Mouse (Mus musculus): ENCODE measurements at regions not wholly inside any gene's neighbourhood (a gene's known extent, or its start where the extent isn't known, plus 50 kb on each side); places are given as distances from the start of the nearest gene placed in this dataset.

DNA sequence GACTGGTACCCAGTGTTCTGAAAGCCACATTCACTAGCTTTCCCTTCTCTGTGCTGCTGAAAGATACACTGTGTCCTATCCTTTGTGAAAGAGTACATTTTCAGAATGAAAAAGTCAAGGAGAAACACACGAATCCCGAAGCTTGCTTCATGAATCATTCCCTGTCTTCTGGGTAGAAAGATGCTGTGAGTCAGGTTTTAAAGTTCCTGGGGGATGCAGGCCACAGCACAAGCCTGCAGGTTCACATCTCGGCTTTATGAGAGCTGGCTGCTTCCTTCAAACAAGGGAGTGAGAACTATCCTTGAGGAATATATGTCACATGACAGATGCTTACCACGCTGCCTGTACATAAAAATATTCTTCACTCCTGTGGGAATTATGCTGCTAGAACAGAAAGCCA is 219.7 kb upstream of the Nrsn1 start:
- no peak for ATAC-seq
- Histone ChIP-seq H3K27ac (ENCODE audit: low read length) (no peak overlapping the region), H3K27me3 (replicated peaks; ENCODE audit: control insufficient read depth, insufficient read depth, low read length) (no peaks in the 10 kb centered on the region), H3K36me3 (ENCODE audit: control insufficient read depth, insufficient read depth, low read length) (no peaks in the 10 kb centered on the region), H3K9ac (ENCODE audit: low read depth, low read length) (no peak overlapping the region), H3K4me2 (ENCODE audit: low read depth, low read length) (no peak overlapping the region), H3K4me1 (ENCODE audit: control insufficient read depth, insufficient read depth, low read length) (no peaks in the 10 kb centered on the region), H3K4me3 (ENCODE audit: low read length) (no peak overlapping the region), H3K9me3 (ENCODE audit: control insufficient read depth, low read length) (no peaks in the 10 kb centered on the region)
- 64% methylated on average over 4 of the region's 4 CpGs for WGBS

DNA sequence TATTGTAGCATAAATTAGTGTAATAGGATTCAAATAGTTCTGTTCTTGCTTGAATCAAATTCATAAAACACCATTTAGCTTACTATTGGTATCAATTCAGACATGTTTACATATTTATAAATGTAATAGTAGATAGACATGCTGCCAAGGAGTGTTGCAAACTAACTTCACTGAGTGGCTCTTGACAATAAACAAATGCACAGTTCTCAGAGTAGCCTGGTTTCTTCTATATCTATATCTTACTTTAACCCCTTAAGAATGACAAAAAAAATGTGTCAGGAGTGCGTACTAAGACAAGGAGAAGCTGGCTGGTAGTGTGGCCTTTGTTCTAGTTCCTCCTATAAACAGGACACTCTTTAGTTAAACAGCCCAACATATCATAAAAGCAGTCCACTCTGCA is 213.0 kb upstream of the Nrsn1 start:
- H3K4me1 ChIP-seq (ENCODE audit: control insufficient read depth, insufficient read depth, low read length) = no peaks in the 10 kb centered on the region
- H3K9me3 ChIP-seq (ENCODE audit: control insufficient read depth, low read length) = no peaks in the 10 kb centered on the region
- no peak overlapping the region for H3K4me2 ChIP-seq (ENCODE audit: low read depth, low read length)
- 78% methylated on average over 1 of the region's 1 CpGs for WGBS
- ATAC-seq = no peak
- no peak overlapping the region for H3K9ac ChIP-seq (ENCODE audit: low read depth, low read length)
- H3K4me3 ChIP-seq (ENCODE audit: low read length) = no peak overlapping the region
- H3K36me3 ChIP-seq (ENCODE audit: control insufficient read depth, insufficient read depth, low read length) = no peaks in the 10 kb centered on the region
- H3K27me3 ChIP-seq (replicated peaks; ENCODE audit: control insufficient read depth, insufficient read depth, low read length) = no peaks in the 10 kb centered on the region
- no peak overlapping the region for H3K27ac ChIP-seq (ENCODE audit: low read length)

DNA sequence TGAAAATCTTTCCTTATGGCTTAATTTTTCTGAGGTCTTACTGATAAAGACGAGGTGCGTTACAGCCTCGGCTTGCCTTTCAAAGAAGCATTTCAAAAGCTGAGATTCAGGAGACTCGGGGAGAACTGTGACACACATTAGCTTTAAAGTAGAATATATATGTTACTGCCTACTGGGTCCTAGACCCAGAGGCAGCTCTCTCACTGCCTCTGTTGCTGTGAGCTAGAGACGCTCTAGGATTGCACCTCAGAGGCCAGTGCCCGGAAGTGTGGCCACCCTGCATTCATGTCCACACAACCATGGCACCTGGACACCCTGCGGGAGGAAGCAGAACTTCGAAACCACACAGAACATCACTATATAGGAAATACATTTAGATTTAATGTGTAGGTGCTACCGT is 181.6 kb upstream of the Nrsn1 start:
- H3K9ac ChIP-seq (ENCODE audit: low read depth, low read length) = no peak overlapping the region
- no peak overlapping the region for H3K4me3 ChIP-seq (ENCODE audit: low read length)
- no peak for ATAC-seq

DNA sequence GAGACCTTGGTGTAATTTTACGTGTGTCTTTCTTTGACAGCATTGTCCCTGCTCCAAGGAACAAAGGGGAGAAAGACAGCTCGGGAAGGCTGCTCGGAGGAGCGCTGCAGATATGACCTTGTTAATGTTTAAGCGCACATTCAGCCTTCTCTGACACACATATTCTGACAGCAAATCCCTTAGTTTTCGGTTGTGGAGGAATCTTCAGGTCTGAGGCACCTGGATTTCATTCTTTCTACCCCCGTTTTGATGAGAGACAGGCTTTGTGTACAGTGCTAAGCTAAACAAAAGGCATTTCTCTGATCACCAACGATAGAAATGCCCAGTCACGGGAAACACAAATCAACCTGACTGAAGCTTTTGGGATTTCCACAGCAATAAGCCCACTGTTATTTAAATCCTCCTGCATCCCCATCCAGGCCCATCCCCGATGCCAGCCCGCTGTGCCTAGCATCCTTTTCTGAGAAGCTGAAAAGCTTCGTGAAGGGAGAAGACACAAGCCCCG is 181.1 kb upstream of the Nrsn1 start:
- Histone ChIP-seq H3K27ac (ENCODE audit: low read length) (no peak overlapping the region), H3K36me3 (ENCODE audit: control insufficient read depth, insufficient read depth, low read length) (no peaks in the 10 kb centered on the region), H3K27me3 (replicated peaks; ENCODE audit: control insufficient read depth, insufficient read depth, low read length) (no peaks in the 10 kb centered on the region), H3K4me2 (ENCODE audit: low read depth, low read length) (no peak overlapping the region), H3K4me1 (ENCODE audit: control insufficient read depth, insufficient read depth, low read length) (no peaks in the 10 kb centered on the region), H3K9ac (ENCODE audit: low read depth, low read length) (no peak overlapping the region), H3K9me3 (ENCODE audit: control insufficient read depth, low read length) (no peaks in the 10 kb centered on the region), H3K4me3 (ENCODE audit: low read length) (no peak overlapping the region)
- ATAC-seq = no peak
- 35% methylated on average over 13 of the region's 13 CpGs for WGBS

More for the DNA sequence above, 181.6 kb upstream of the Nrsn1 start:
- no peaks in the 10 kb centered on the region for H3K4me1 ChIP-seq (ENCODE audit: control insufficient read depth, insufficient read depth, low read length)
- no peak overlapping the region for H3K27ac ChIP-seq (ENCODE audit: low read length)
- no peak overlapping the region for H3K4me2 ChIP-seq (ENCODE audit: low read depth, low read length)
- H3K9me3 ChIP-seq (ENCODE audit: control insufficient read depth, low read length) = no peaks in the 10 kb centered on the region
- H3K36me3 ChIP-seq (ENCODE audit: control insufficient read depth, insufficient read depth, low read length) = no peaks in the 10 kb centered on the region
- WGBS = 76% methylated on average over 9 of the region's 9 CpGs
- no peaks in the 10 kb centered on the region for H3K27me3 ChIP-seq (replicated peaks; ENCODE audit: control insufficient read depth, insufficient read depth, low read length)

DNA sequence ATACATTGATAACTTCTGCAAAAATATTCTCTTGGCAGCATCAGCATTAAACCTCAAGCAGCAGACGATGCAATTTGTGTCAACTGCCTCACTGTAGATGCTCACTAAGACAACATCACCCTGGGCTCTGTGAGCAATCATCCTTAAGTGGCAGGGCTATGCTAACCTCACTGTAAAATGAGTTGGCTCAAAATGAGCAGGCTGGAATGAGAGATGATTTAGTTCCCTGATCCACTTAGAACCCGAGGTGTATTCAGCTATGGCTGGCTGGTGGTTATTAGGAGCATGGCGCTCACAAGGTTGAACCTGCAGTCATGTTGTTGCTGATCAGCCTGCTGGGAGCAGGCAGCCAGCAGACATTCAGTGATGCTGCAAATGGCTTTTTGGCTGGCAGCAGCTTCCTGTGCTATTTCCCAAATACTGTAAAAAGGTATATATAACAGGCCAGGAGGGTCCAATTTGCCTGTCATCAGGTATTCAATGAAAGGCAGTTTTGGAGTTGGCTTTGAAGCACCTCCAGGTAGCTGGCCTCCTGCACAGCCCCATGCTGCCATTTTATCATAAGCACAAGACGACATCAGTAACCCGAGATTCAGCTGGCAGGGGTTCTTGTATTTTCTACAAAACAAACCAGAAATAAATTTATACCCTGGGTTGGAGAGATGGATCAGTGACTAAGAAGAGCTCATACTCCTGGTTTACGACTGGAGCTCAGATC is 159.6 kb upstream of the Nrsn1 start:
- Histone ChIP-seq H3K27ac (ENCODE audit: low read length) (no peak overlapping the region), H3K9ac (ENCODE audit: low read depth, low read length) (no peak overlapping the region), H3K27me3 (replicated peaks; ENCODE audit: control insufficient read depth, insufficient read depth, low read length) (no peaks in the 10 kb centered on the region), H3K4me1 (ENCODE audit: control insufficient read depth, insufficient read depth, low read length) (no peaks in the 10 kb centered on the region), H3K4me3 (ENCODE audit: low read length) (no peak overlapping the region), H3K36me3 (ENCODE audit: control insufficient read depth, insufficient read depth, low read length) (no peaks in the 10 kb centered on the region), H3K9me3 (ENCODE audit: control insufficient read depth, low read length) (no peaks in the 10 kb centered on the region), H3K4me2 (ENCODE audit: low read depth, low read length) (no peak overlapping the region)
- ATAC-seq = no peak
- 71% methylated on average over 6 of the region's 6 CpGs for WGBS

DNA sequence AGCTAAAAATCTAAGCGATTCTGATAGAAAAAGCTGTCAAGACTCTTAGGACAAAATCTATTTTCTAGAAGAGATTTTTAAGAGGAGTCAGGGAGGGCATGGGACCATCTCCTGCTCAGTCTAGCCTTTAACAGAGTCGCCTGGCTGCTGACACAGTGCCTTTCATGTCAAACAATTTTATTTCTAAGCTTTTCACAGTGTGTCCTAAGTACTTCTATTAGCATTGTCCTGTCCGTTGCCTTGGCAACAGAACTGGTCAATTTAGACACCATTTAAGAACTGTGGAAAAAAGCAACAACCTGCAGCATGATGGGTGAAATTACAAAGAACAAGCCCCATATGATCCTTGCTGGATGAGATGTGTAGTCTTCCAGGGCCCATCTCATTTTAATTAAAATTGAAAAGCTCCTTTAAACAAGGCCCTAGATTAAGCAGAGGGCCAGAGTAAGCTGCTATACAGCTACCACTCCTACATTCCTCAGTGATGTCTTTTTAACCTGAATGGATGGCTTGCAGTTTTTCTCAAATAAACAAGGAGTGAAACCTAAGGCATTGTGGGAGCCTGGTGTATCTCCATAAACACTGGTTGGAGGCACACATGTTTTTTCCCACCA is 133.0 kb upstream of the Nrsn1 start:
- H3K4me2 ChIP-seq (ENCODE audit: low read depth, low read length) = no peak overlapping the region
- H3K4me1 ChIP-seq (ENCODE audit: control insufficient read depth, insufficient read depth, low read length) = no peaks in the 10 kb centered on the region
- H3K27ac ChIP-seq (ENCODE audit: low read length) = no peak overlapping the region
- 56% methylated on average over 3 of the region's 3 CpGs for WGBS
- ATAC-seq = no peak
- H3K27me3 ChIP-seq (replicated peaks; ENCODE audit: control insufficient read depth, insufficient read depth, low read length) = no peaks in the 10 kb centered on the region
- H3K9me3 ChIP-seq (ENCODE audit: control insufficient read depth, low read length) = no peaks in the 10 kb centered on the region
- no peaks in the 10 kb centered on the region for H3K36me3 ChIP-seq (ENCODE audit: control insufficient read depth, insufficient read depth, low read length)
- no peak overlapping the region for H3K9ac ChIP-seq (ENCODE audit: low read depth, low read length)
- no peak overlapping the region for H3K4me3 ChIP-seq (ENCODE audit: low read length)

DNA sequence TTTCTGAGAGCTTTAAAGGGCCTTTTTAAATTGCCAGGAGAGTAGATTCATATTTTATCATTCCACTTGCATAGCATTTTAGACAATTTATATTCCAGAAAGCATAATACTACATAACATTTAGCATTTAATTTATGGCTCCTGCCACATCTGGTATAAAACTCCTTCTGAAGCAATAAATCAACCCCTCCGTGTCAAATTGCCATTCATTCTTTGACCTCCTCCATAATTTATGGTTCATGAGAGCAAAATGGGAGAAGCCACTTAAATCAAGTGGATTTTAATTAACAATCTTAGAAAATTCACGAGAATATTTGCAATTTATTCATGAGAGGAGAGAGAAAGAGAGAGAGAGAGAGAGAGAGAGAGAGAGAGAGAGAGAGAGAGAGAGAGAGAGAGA is 132.4 kb upstream of the Nrsn1 start:
- ATAC-seq = no peak
- H3K4me2 ChIP-seq (ENCODE audit: low read depth, low read length) = no peak overlapping the region
- H3K27ac ChIP-seq (ENCODE audit: low read length) = no peak overlapping the region
- no peaks in the 10 kb centered on the region for H3K4me1 ChIP-seq (ENCODE audit: control insufficient read depth, insufficient read depth, low read length)
- WGBS = 29% methylated on average over 2 of the region's 2 CpGs
- H3K27me3 ChIP-seq (replicated peaks; ENCODE audit: control insufficient read depth, insufficient read depth, low read length) = no peaks in the 10 kb centered on the region
- H3K4me3 ChIP-seq (ENCODE audit: low read length) = no peak overlapping the region
- H3K9me3 ChIP-seq (ENCODE audit: control insufficient read depth, low read length) = no peaks in the 10 kb centered on the region
- H3K9ac ChIP-seq (ENCODE audit: low read depth, low read length) = no peak overlapping the region
- H3K36me3 ChIP-seq (ENCODE audit: control insufficient read depth, insufficient read depth, low read length) = no peaks in the 10 kb centered on the region

DNA sequence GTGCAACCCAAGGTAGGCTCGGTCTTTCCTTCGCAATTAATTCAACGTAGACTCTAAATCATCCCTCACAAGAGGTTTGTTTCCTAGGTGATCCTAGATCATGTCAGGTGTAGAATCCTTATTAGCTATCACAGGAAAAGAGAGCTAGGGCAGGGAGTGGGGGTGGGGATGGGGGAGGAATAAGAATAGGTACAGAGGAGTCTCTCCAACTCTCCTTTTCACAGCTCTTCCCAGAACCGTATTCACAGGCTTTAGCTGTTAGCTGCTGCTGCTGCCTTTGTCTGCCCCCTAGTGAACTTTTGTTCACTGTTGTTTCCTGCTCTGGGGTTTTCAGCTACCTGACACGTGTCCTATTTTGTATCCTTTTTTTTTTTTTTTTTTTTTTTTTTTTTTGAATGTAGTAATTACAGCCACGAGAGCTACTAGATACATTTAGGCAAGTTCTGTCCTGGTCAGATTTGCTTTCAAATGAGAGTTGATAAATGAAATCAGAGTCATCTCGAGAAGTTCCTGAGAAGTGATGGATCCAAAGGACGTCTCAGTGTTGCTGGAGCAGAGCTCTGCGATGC is 131.7 kb upstream of the Nrsn1 start:
- ATAC-seq = no peak
- no peak overlapping the region for H3K4me2 ChIP-seq (ENCODE audit: low read depth, low read length)
- H3K9me3 ChIP-seq (ENCODE audit: control insufficient read depth, low read length) = no peaks in the 10 kb centered on the region
- 61% methylated on average over 9 of the region's 9 CpGs for WGBS
- H3K27me3 ChIP-seq (replicated peaks; ENCODE audit: control insufficient read depth, insufficient read depth, low read length) = no peaks in the 10 kb centered on the region
- no peak overlapping the region for H3K27ac ChIP-seq (ENCODE audit: low read length)
- H3K9ac ChIP-seq (ENCODE audit: low read depth, low read length) = no peak overlapping the region
- H3K36me3 ChIP-seq (ENCODE audit: control insufficient read depth, insufficient read depth, low read length) = no peaks in the 10 kb centered on the region
- no peak overlapping the region for H3K4me3 ChIP-seq (ENCODE audit: low read length)
- H3K4me1 ChIP-seq (ENCODE audit: control insufficient read depth, insufficient read depth, low read length) = no peaks in the 10 kb centered on the region

DNA sequence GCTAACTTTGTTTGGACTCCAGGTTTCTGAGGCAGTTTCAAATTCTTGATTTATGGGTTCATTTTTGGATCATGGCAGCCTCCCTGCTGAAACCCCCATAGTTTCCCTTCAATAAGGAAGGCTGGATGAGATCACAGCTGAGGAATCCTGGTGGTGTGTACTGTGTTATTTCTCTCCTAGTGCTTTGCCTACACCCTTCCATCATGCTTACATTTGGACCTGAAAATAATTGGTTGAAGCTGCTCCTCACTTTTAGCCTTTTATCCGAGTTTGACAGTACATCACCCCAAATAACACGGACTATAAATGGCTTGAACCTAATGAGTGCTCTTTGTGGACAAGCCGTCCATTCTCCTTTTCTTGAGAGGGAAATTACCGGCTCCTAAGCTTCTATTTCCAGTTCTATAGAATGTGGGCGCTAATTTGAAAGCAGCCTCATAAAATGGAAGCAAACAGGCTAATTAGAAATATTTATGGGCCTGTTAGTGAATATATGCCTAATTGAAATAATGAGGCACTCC is 122.5 kb upstream of the Nrsn1 start:
- 79% methylated on average over 5 of the region's 5 CpGs for WGBS
- Histone ChIP-seq H3K27ac (ENCODE audit: low read length) (no peak overlapping the region), H3K4me3 (ENCODE audit: low read length) (no peak overlapping the region), H3K9ac (ENCODE audit: low read depth, low read length) (no peak overlapping the region), H3K9me3 (ENCODE audit: control insufficient read depth, low read length) (no peaks in the 10 kb centered on the region), H3K27me3 (replicated peaks; ENCODE audit: control insufficient read depth, insufficient read depth, low read length) (no peaks in the 10 kb centered on the region), H3K4me2 (ENCODE audit: low read depth, low read length) (no peak overlapping the region), H3K36me3 (ENCODE audit: control insufficient read depth, insufficient read depth, low read length) (no peaks in the 10 kb centered on the region), H3K4me1 (ENCODE audit: control insufficient read depth, insufficient read depth, low read length) (no peaks in the 10 kb centered on the region)
- ATAC-seq = no peak
